Mouse (Mus musculus): Measurements from ENCODE around the gene Esrrg. TPM values are rescaled to one million over a fixed set of nuclear protein-coding genes. Genes with fewer than 3 reads are reported as not detected.

Esrrg gene
- total RNA-seq, 2 experiments from 2014 or later = 15.7 to 19.6 TPM

- intact Hi-C loops (cut with DNase I) = no loop called here
- no peak for DNase-seq
These were observed 517.0 kb downstream of the Esrrg start for GRCm38 (mm10) chr1:188125521-188126021.

DNA sequence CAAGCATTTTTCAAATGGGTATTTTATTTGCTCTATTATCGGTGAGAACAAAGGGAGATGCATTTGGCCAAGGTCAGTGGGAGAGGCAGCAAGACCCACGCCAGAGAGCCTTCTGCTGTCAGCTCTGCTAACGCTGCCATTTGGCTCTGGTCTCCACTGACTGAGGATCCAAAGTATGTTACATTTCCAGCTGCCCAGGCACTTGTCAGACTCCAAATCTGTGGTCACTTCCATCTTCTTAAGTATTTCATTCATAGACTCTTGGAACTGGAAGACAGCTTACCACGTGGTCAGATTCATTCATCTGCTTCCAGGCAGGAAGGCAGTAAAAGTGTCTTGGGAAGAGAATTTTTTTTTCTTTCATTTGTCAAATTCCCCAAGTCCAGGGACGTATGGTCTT, 527.5 kb downstream of the Esrrg start:
- intact Hi-C loops (cut with DNase I) = no loop called here
- peak; percentile 51 for DNase-seq

DNA sequence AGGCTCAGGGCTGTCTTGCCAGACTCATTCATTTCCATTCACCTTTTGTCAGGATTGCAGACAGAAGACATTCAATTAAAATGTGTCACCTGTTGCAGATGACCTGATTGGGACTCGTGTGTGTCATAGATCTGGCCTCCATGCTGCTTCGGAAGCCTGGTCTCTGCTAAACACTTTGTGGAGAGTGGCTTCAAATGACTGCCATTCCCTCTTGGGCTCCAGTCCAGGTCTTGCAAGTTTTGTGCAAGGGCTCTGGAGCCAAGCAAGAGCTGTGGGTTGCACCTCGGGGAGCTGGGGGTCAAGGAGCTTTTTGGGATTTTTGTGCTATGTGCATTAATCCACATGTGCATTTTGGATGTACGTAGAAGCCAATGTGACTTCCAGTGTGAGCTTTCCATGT, 530.9 kb downstream of the Esrrg start:
- DNase-seq = no peak
- intact Hi-C loops (cut with DNase I) = no loop called here

- no peak for DNase-seq
- intact Hi-C loops (cut with DNase I) = no loop called here
These were observed 531.6 kb downstream of the Esrrg start for GRCm38 (mm10) chr1:188140221-188140620.

DNA sequence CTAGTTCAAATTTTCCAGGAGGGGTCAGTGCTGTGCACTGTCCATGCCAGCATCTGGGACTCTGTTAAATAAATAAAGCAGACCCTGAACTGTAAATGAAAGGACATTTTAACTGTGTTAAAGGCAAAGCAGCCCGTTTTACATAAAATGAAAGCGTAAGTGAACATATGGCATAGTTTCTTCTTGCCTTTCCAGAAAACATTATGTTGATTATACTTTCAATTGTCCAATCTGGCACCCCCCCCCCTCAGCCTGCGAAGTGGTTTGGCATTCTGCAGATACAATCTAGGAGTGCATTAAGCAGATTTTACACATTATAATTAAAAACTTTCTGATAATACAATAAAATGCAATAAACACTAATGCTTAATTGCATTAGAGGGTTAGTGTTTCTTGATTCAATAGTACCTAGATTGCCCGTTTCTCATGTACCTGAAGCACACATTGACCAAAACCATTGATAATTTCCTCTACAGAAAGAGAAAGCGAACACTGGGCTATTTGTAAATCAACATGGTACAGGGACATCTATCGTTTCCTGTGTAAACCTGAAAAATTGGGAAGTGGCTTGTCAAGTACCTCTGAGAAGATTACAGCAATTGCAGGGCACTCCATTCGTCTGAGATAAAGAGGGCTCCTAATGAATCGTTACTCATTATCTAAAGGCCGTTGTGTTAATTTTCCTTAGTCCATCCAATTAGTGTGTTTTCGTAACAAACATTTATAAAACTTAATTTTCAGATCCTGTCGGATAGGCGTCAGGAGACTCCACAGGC, 539.0 kb downstream of the Esrrg start:
- DNase-seq = no peak
- intact Hi-C loops (cut with DNase I) = no loop called here

GRCm38 (mm10) chr1:188151066-188151465, 542.5 kb downstream of the Esrrg start:
- no peak for DNase-seq
- intact Hi-C loops (cut with DNase I) = no loop called here

- no peak for DNase-seq
- intact Hi-C loops (cut with DNase I) = no loop called here
These were observed 543.4 kb downstream of the Esrrg start for GRCm38 (mm10) chr1:188152011-188152410.

DNA sequence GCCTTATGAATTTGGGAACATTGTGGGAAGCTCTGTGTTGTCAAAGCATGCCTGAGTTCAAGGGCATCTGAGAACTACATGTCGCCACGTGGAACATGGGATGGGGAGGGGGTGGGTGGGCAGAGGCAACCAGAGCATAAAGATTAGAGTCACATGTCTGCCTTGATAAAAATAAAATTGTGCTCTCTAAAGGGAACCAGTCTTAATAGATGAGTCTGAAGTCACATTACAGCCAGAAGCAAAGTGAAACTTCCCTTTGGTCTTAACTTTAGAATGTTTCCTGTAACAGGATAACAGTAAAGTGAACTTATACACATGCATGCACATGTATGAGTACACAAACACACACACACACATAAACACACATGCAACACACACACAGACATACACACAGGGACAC, 545.1 kb downstream of the Esrrg start:
- intact Hi-C loops (cut with DNase I) = no loop called here
- DNase-seq = no peak

DNA sequence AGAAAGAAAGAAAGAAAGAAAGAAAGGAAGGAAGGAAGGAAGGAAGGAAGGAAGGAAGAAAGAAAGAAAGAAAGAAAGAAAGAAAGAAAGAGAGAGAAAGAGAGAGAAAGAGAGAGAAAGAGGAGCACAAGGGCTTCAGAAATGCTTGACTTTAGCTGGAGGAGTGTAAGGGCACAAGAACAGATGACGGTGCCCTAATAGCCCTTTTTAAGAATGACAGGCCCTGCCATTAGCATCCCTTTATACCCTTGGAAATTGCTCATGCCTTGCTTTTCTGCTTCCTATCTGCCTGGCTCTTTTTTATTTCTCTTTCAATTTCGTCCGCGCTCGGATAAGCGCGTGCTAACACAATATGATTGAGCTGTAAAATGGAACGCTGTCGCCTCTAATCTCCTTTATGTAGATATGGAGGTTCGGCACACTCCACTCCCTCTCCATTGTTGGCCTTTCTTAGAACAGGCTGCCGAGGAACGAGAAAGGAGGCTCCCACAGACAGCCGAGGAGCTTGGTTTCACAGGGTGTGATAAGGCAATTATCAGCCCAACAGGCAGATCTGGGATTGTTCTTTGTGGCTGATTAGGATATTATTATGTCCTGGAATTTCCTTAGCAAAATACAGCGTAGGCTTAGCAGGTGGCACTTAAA, 546.0 kb downstream of the Esrrg start:
- intact Hi-C loops (cut with DNase I) = no loop called here
- DNase-seq = no peak

GRCm38 (mm10) chr1:188155135-188155779, 546.7 kb downstream of the Esrrg start:
- intact Hi-C loops (cut with DNase I) = no loop called here
- DNase-seq = no peak

DNA sequence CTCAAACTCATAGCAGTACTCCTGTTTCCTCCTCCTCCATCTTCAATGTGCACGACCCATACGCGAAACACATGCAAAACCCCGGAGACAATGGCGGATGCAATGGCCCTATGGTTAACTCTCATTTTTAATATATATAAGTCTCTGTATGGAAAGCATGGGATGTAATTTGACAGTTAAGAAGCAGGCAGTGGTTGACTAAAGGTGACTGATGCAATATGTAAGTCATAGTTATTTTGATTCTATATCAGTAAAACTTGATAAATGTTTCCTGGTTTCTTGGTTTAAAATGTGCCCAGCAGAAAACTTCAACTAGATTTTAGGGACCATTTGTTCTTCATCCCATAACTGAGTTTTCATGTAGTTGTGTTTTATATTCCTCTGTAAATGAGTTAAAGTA, 547.9 kb downstream of the Esrrg start:
- intact Hi-C loops (cut with DNase I) = no loop called here

DNA sequence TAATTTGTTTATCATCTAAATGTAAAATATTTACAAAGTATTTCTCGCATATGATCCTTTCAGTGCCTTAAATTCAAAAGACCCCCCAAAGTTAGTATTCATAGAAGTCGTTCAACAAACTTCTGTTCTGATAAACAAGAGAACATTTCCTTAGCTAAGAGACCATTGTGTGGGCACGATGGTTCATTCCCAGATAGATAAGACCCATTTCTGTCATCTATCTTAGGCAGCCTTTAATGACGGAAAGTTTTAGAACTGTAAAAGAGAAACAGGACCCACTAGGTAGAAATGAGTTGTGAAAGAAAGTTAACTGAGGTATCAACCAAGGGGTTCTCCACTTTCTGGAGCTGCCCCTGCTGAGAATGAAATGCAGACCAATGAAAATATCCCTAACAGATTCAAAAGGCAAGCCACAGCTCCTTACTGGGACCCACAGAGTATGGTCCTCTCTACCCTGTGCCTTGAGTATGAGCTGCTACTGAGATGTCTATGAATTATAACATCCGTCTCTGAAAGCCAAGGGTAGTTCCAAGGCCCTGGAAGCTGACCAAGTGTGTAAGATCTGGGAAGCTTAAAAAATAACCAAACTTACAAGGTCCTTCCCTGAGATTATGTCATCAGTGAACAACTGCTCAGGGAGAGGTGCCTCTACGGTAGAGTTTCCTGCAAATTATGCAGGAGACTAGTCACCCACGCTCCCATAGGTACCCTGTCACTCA, 548.8 kb downstream of the Esrrg start:
- intact Hi-C loops (cut with DNase I) = no loop called here
- no peak for DNase-seq

More for the DNA sequence above, 547.9 kb downstream of the Esrrg start:
- DNase-seq = no peak

DNA sequence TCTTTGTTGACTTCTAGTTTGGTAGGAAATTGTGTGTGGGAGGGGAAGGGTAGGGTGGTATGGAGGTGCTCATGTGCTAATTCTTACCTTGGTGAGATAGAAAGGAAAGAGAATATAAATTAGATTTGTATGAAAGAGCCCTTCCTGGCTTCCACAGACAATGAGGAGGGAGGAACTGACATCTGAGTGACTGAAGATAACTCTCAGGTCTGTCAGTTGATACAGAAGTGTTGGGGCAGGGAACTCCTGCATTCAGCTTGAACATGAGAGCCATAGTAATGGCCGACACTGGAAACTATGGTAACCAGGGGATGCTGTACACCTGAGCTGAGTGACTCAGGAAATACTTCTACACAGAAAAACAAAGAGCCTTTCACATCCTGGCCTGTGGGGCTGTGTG, 550.1 kb downstream of the Esrrg start:
- no peak for DNase-seq
- intact Hi-C loops (cut with DNase I) = no loop called here

GRCm38 (mm10) chr1:188159108-188159507, 550.5 kb downstream of the Esrrg start:
- intact Hi-C loops (cut with DNase I) = no loop called here
- no peak for DNase-seq

DNA sequence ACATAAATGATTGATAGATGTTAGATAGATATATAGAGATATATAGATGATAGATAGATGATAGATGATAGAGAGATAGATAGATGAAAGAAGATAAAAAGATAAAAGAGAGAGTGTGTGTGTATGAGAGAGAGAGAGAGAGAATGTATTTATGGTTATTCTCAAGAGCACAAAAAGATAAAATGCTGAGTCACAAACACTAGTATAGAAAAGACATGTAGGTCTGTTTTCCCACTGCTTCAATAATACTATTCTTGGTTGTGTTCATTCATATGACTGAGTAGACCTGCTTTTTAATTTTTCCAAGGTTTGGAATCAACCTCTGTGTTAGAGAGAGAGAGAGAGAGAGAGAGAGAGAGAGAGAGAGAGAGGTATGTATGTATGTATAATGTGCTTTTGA, 554.5 kb downstream of the Esrrg start:
- intact Hi-C loops (cut with DNase I) = no loop called here
- no peak for DNase-seq

DNA sequence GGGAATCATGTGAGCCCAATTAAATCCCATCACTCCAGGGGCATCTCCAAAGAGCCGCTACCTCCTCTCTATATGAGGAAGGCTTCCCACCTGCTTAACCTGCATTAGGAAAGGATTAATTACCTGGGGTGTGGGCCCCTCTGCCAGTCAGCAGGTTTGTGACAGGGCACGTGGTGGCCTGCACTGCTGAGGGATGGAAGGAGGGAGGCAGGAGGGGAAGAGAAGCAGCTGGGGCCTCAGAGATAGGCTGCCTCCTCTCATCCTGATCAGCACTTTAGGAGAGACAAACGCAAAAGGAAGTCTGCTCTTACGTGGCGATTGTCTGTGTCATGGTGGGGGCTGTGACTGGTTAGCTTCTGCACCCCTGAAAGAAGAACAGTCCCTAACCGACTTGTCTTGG, 555.7 kb downstream of the Esrrg start:
- no peak for DNase-seq
- intact Hi-C loops (cut with DNase I) = no loop called here

- DNase-seq = no peak
- intact Hi-C loops (cut with DNase I) = no loop called here
These were observed 565.3 kb downstream of the Esrrg start for GRCm38 (mm10) chr1:188173859-188174258.

DNA sequence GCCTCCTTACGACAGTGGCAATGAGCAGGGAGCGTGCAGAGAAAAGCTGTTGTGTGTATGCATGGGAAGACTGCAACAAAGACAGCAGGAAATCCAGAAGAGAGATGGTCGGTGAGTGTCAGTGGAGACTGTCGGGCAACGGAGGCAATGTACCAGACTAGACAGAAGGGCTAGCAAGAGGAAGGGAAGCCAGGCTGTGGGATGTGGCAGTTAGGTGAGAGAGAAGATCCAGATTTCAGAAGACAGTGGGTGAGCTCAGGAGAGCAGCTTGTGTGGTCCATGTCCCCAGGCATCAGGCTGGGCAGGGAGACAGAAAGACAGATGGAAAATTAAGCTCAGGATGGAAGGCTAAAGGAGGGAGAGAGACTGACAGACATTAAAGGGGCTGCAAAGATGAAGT, 574.4 kb downstream of the Esrrg start:
- intact Hi-C loops (cut with DNase I) = no loop called here
- DNase-seq = peak; percentile 40

GRCm38 (mm10) chr1:188186440-188187117, 578.0 kb downstream of the Esrrg start:
- intact Hi-C loops (cut with DNase I) = no loop called here
- no peak for DNase-seq

- DNase-seq = no peak
- intact Hi-C loops (cut with DNase I) = no loop called here
These were observed 584.4 kb downstream of the Esrrg start for GRCm38 (mm10) chr1:188192971-188193370.

GRCm38 (mm10) chr1:188207421-188207820, 598.8 kb downstream of the Esrrg start:
- intact Hi-C loops (cut with DNase I) = no loop called here
- DNase-seq = no peak
